In genomic region chr1:34122198-34122597, GRCm38 (mm10) we compare ENCODE assay signal across 12 mouse cellular contexts.
DNase-seq lines count a peak whose midpoint lies in the region; ATAC-seq and TF ChIP-seq lines count a peak whose summit lies in the region.
"Had no signal": no experiment of that assay in that cellular context is flagged by ENCODE, and none has a peak within 500 bp of the region (broad histone marks: within the 10 kb centered on the region; RNA-seq: fewer than 3 reads in every experiment).

No protein-coding gene starts in this region.

- H3K36me3 ChIP-seq in kidney, embryonic 15.5 days, result no peaks in the 10 kb centered on the region; the same call in 1 of the 2 replicates
- no peaks in the 10 kb centered on the region for H3K36me3 ChIP-seq in lung, postnatal 0 days (ENCODE audit: insufficient read depth, low read length)
- no peaks in the 10 kb centered on the region for H3K36me3 ChIP-seq in stomach, embryonic 15.5 days
- no peaks in the 10 kb centered on the region for H3K36me3 ChIP-seq in forebrain, embryonic 14.5 days (ENCODE audit: control insufficient read depth, insufficient read depth, low read length)

- peaks cover 53% of the 10 kb centered on the region for H3K4me1 ChIP-seq in kidney, embryonic 15.5 days
- H3K4me1 ChIP-seq in lung, postnatal 0 days (ENCODE audit: insufficient read depth, low read depth, low read length), result 0 out of 2 replicates have a peak, but pooled peaks cover 4% of the 10 kb centered on the region
- peaks cover 11% of the 10 kb centered on the region for H3K4me1 ChIP-seq in stomach, embryonic 15.5 days
- H3K4me1 ChIP-seq in forebrain, embryonic 14.5 days (ENCODE audit: control insufficient read depth, insufficient read depth, low read length), result no peaks in the 10 kb centered on the region; the same call in 1 of the 2 replicates

- 83% methylated on average over 6 of the region's 6 CpGs for WGBS in kidney, embryonic 15.5 days
- 76% methylated on average over 6 of the region's 6 CpGs for WGBS in lung, postnatal 0 days
- 77% methylated on average over 6 of the region's 6 CpGs for WGBS in stomach, embryonic 15.5 days
- WGBS in forebrain, embryonic 14.5 days, result 95% methylated on average over 6 of the region's 6 CpGs

- peak overlapping the region; percentile 76 for H3K4me3 ChIP-seq in gastrocnemius, adult 2 months
- H3K4me3 ChIP-seq in kidney, embryonic 15.5 days (replicated peaks), result peak overlapping the region; percentile 37
- H3K4me3 ChIP-seq in lung, postnatal 0 days (ENCODE audit: low read depth, low read length), result peak overlapping the region; percentile 47
- H3K4me3 ChIP-seq in stomach, embryonic 15.5 days (replicated peaks), result peak overlapping the region; percentile 39; the same call in 1 of the 2 replicates
- H3K4me3 ChIP-seq in forebrain, embryonic 14.5 days (ENCODE audit: low read depth, low read length), result no peak overlapping the region

- no peak overlapping the region for H3K9ac ChIP-seq in kidney, embryonic 15.5 days
- no peak overlapping the region for H3K9ac ChIP-seq in lung, postnatal 0 days (replicated peaks; ENCODE audit: low read depth)
- H3K9ac ChIP-seq in stomach, embryonic 15.5 days, result no peak overlapping the region
- no peak overlapping the region for H3K9ac ChIP-seq in forebrain, embryonic 14.5 days (ENCODE audit: low read length)
- H3K9ac ChIP-seq: forebrain, postnatal 0 days had no signal

- intact Hi-C loops in gastrocnemius, adult 2 months (cut with DNase I), result loop anchor here (5.0 to 10.0 kb wide), 2 partner anchors 110 to 313 kb away; partner anchors contain the start of genes Ccdc115 and Imp4

- no peak for TF ChIP-seq EP300 in lung, postnatal 0 days (IDR thresholded peaks at IDR 0.05)

- DNase-seq in gastrocnemius, adult 2 months, result no peak
- no peak for DNase-seq in gastrocnemius, adult 8-10 months (ENCODE audit: low spot score in 2 of 2)
- no peak for DNase-seq in kidney, adult 18-20 months
- no peak for DNase-seq in lung, postnatal 0 days (ENCODE audit: low spot score)
- DNase-seq in lung, postnatal 10 days, result no peak
- DNase-seq in forebrain, embryonic 14.5 days (ENCODE audit: low spot score), result no peak
- DNase-seq: forebrain, postnatal 0 days; left cerebral cortex, postnatal 4 days; right cerebral cortex, postnatal 14 days had no signal

- H3K27ac ChIP-seq in gastrocnemius, adult 2 months, result peak overlapping the region; percentile 93
- H3K27ac ChIP-seq in kidney, embryonic 15.5 days, result peak overlapping the region; percentile 85
- H3K27ac ChIP-seq in lung, postnatal 0 days (ENCODE audit: low read length), result no peak overlapping the region
- no peak overlapping the region for H3K27ac ChIP-seq in stomach, embryonic 15.5 days
- no peak overlapping the region for H3K27ac ChIP-seq in forebrain, embryonic 14.5 days (ENCODE audit: low read depth, low read length)

- TF ChIP-seq CTCF in gastrocnemius, adult 2 months (IDR thresholded peaks at IDR 0.05), result no peak
- TF ChIP-seq CTCF in lung, postnatal 0 days (IDR thresholded peaks at IDR 0.05), result no peak

- H3K4me2 ChIP-seq in kidney, embryonic 15.5 days, result peak overlapping the region; percentile 57
- peak overlapping the region; percentile 65 for H3K4me2 ChIP-seq in lung, postnatal 0 days (replicated peaks; ENCODE audit: low read depth, low read length)
- H3K4me2 ChIP-seq in stomach, embryonic 15.5 days, result peak overlapping the region; percentile 73
- H3K4me2 ChIP-seq in forebrain, embryonic 14.5 days (ENCODE audit: low read length), result no peak overlapping the region

- no peaks in the 10 kb centered on the region for H3K27me3 ChIP-seq in kidney, embryonic 15.5 days
- H3K27me3 ChIP-seq in lung, postnatal 0 days (replicated peaks; ENCODE audit: insufficient read depth, low read length), result no peaks in the 10 kb centered on the region
- H3K27me3 ChIP-seq in stomach, embryonic 15.5 days (replicated peaks), result no peaks in the 10 kb centered on the region
- H3K27me3 ChIP-seq in forebrain, embryonic 14.5 days (replicated peaks; ENCODE audit: control insufficient read depth, insufficient read depth, low read length), result no peaks in the 10 kb centered on the region

- no peaks in the 10 kb centered on the region for H3K9me3 ChIP-seq in kidney, embryonic 15.5 days (replicated peaks)
- H3K9me3 ChIP-seq in lung, postnatal 0 days (ENCODE audit: low read length), result no peaks in the 10 kb centered on the region
- no peaks in the 10 kb centered on the region for H3K9me3 ChIP-seq in stomach, embryonic 15.5 days
- H3K9me3 ChIP-seq in forebrain, embryonic 14.5 days (replicated peaks; ENCODE audit: control insufficient read depth, low read length), result no peaks in the 10 kb centered on the region

- ATAC-seq in kidney, embryonic 15.5 days (replicated peaks; ENCODE audit: low FRiP score), result no peak
- no peak for ATAC-seq in lung, postnatal 0 days
- no peak for ATAC-seq in stomach, embryonic 15.5 days (ENCODE audit: insufficient read depth, low FRiP score, low read depth)
- ATAC-seq in forebrain, embryonic 14.5 days, result no peak
- ATAC-seq: forebrain, postnatal 0 days; hindbrain, embryonic 16.5 days had no signal

Comparison
In these comparisons a context has a peak if more than half of its experiments do, and no peak if none do; other contexts are left out.
1. H3K27ac ChIP-seq: peak in gastrocnemius, adult 2 months (single experiment) and kidney, embryonic 15.5 days (single experiment); none in lung, postnatal 0 days (single experiment), stomach, embryonic 15.5 days (single experiment) and forebrain, embryonic 14.5 days (single experiment).